Mouse (Mus musculus): ENCODE measurements around the gene Slc44a4.

DNA sequence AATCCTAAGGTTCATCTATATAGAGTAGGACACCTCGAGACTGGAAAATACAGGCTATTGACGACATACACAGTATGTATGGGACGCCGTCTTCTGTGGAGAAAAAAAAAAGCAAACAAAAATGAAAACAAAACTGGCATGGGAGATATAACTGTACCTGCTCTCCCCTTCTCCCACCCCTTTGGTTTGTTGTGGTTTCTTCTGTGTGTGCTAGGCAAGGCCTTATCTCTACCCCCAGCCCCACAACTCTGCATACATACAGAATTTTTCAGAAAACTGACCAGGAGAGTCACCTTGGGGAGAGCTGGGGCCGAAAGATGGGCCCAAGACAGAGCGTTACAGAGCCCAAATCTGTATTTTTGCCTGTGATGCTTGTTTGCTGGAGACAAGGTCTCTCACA, 29.6 kb upstream of the Slc44a4 start:
- TF ChIP-seq CTCF (IDR thresholded peaks at IDR 0.05; ENCODE audit: low read depth, low read length): no peak
- TF ChIP-seq POLR2A (IDR thresholded peaks at IDR 0.05; ENCODE audit: borderline replicate concordance, low read depth, low read length): no peak
